ENCODE assay signal across 25 mouse cellular contexts in the genomic region with DNA sequence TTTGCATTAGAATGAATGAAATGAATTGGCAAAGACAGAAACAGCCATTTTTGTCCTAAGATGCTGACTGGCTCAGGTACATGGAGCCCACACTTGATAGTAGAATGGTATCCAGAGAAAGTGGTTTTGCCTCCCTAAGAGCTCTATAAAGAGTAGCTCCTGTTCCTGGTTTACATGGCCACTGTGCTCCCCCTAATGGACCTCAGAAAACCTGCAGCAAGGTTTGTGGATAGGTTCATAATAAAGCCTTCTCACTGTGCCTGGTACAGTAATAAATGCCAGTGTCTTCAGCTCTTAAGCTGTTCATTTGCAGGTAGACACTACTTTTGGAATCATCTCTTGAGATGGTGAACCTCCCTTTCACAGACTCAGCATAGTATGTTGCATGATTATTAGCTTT.
DNase-seq lines count a peak whose midpoint lies in the region; ATAC-seq lines count a peak whose summit lies in the region.
"Had no signal": no experiment of that assay in that cellular context is flagged by ENCODE, and none has a peak within 500 bp of the region (broad histone marks: within the 10 kb centered on the region; RNA-seq: fewer than 3 reads in every experiment).

No protein-coding gene starts in this region.

- no peaks in the 10 kb centered on the region for H3K4me1 ChIP-seq in forebrain, embryonic 10.5 days
- H3K4me1 ChIP-seq: embryonic facial prominence, embryonic 13.5 days; heart, embryonic 12.5 days; limb, embryonic 13.5 days; neural tube, embryonic 15.5 days had no signal

- H3K9me3 ChIP-seq in forebrain, embryonic 10.5 days: peaks cover 37% of the 10 kb centered on the region

- H3K27me3 ChIP-seq in forebrain, embryonic 10.5 days (ENCODE audit: poor library complexity, severe bottlenecking): no peaks in the 10 kb centered on the region
- H3K27me3 ChIP-seq: embryonic facial prominence, embryonic 13.5 days; heart, embryonic 12.5 days; limb, embryonic 13.5 days; neural tube, embryonic 15.5 days had no signal

- no peak overlapping the region for H3K4me3 ChIP-seq in forebrain, embryonic 10.5 days
- H3K4me3 ChIP-seq: embryonic facial prominence, embryonic 13.5 days; erythroblast, embryonic 14.5 days; gastrocnemius, adult 2 months; heart, embryonic 12.5 days; limb, embryonic 13.5 days; neural tube, embryonic 15.5 days had no signal

- peak; percentile 2 for DNase-seq in right cerebral cortex, adult 18-20 months
- no peak for DNase-seq in right cerebral cortex, postnatal 36 days (ENCODE audit: low spot score in 2 of 2)
- DNase-seq in ES-CJ7 (ENCODE audit: low read depth, low spot score): peak; percentile 21
- DNase-seq in ZHBTc4 (ENCODE audit: low read depth, low spot score): peak; percentile 16
- DNase-seq in forebrain, embryonic 10.5 days (ENCODE audit: extremely low spot score, low spot score): no peak
- DNase-seq in ovary, adult 18-20 months (ENCODE audit: low spot score): no peak
- DNase-seq in gastrocnemius, adult 8-10 months (ENCODE audit: low spot score in 2 of 2): no peak
- DNase-seq: adrenal gland, postnatal 25 days; cerebellum, adult 11 months; cerebellum, adult 9-11 months; gastrocnemius, adult 2 months; heart, postnatal 10 days; kidney, postnatal 36 days; layer of hippocampus, postnatal 36 days; lung, embryonic 14.5 days had no signal

- H3K27ac ChIP-seq in forebrain, embryonic 10.5 days: no peak overlapping the region
- H3K27ac ChIP-seq: embryonic facial prominence, embryonic 13.5 days; gastrocnemius, adult 2 months; hindbrain, postnatal 0 days; limb, embryonic 13.5 days; liver, embryonic 14.5 days; neural tube, embryonic 15.5 days had no signal

- peak; percentile 62 for ATAC-seq in megakaryocyte, adult 5-6 weeks (ENCODE audit: poor library complexity, severe bottlenecking)
- ATAC-seq: forebrain, embryonic 14.5 days; hindbrain, postnatal 0 days; intestine, postnatal 0 days had no signal

- no peaks in the 10 kb centered on the region for H3K36me3 ChIP-seq in forebrain, embryonic 10.5 days (replicated peaks)
- H3K36me3 ChIP-seq: embryonic facial prominence, embryonic 13.5 days; heart, embryonic 12.5 days; limb, embryonic 13.5 days; neural tube, embryonic 15.5 days had no signal

Comparison
In these comparisons a context has a peak if more than half of its experiments do, and no peak if none do; other contexts are left out.
1. DNase-seq: peak in right cerebral cortex, adult 18-20 months (single experiment), ES-CJ7 (single experiment) and ZHBTc4 (single experiment); none in right cerebral cortex, postnatal 36 days (0 of 2), forebrain, embryonic 10.5 days (single experiment), ovary, adult 18-20 months (single experiment) and gastrocnemius, adult 8-10 months (0 of 2).